Mouse (Mus musculus) liver, postnatal 0 days (tissue): ENCODE results near the gene Slc2a8. TPM values are rescaled to one million over a fixed set of nuclear protein-coding genes. Genes with fewer than 3 reads are reported as not detected.

Source experiments
- ATAC-seq: fragments of 200-750 bp; cut with Nextera tagmentation; 2 replicates; pipeline ENCODE4 v1.8.0; 2017; ENCODE audit warnings: mild to moderate bottlenecking, moderate library complexity
- DNase-seq: peaks from one replicate; pipeline ENCODE4 v3.0.0-alpha.2; 2016
- H3K27ac ChIP-seq: fragments of 300-500 bp; sonication (generic); 2 replicates; pipeline ENCODE4 v1.5.1; 2014; ENCODE audit warnings: antibody characterized with exemption, moderate library complexity, mild to moderate bottlenecking, low read depth
- H3K27me3 ChIP-seq: fragments of 300-500 bp; sonication (generic); 2 replicates; pipeline ENCODE4 v1.6.1; 2014; ENCODE audit warnings: low read length, control low read depth, mixed read lengths; ENCODE audit not compliant: insufficient read depth
- H3K36me3 ChIP-seq: fragments of 300-500 bp; sonication (generic); replicated peaks from 2 replicates; pipeline ENCODE4 v1.6.1; 2014; ENCODE audit warnings: mild to moderate bottlenecking, control low read depth, low read length, moderate library complexity, mixed read lengths; ENCODE audit not compliant: insufficient read depth
- H3K4me1 ChIP-seq: fragments of 300-500 bp; sonication (generic); 2 replicates; pipeline ENCODE4 v1.6.1; 2014; ENCODE audit warnings: antibody characterized with exemption, mild to moderate bottlenecking, control low read depth; ENCODE audit not compliant: insufficient read depth
- H3K4me2 ChIP-seq: fragments of 300-500 bp; sonication (generic); 2 replicates; pipeline ENCODE4 v1.6.1; 2014; ENCODE audit warnings: low read depth, mild to moderate bottlenecking, low read length, moderate library complexity, mixed read lengths
- H3K4me3 ChIP-seq: fragments of 300-500 bp; sonication (generic); 2 replicates; pipeline ENCODE4 v1.5.1; 2014; ENCODE audit warnings: low read depth, low read length
- H3K9ac ChIP-seq: fragments of 300-500 bp; sonication (generic); replicated peaks from 2 replicates; pipeline ENCODE4 v1.6.1; 2014; ENCODE audit warnings: mild to moderate bottlenecking, moderate library complexity
- H3K9me3 ChIP-seq: fragments of 300-500 bp; sonication (generic); 2 replicates; pipeline ENCODE4 v1.6.1; 2016; ENCODE audit warnings: mild to moderate bottlenecking, control low read depth, low read length, mixed read lengths
- CTCF ChIP-seq: sonication (generic); IDR thresholded peaks from 2 replicates; pipeline ENCODE4 v1.5.1; 2016; ENCODE audit warnings: antibody characterized with exemption, low read depth
- EP300 ChIP-seq: IDR thresholded peaks from 2 replicates; pipeline ENCODE4 v1.6.1; 2016; ENCODE audit warnings: antibody characterized with exemption, low read depth, mild to moderate bottlenecking
- WGBS: fragments of 180-500 bp; shearing (Covaris S2); extraction: QIAGEN DNeasy Blood & Tissue Kit; methylation state at CpG from one replicate; pipeline ENCODE4 v1.1.7; 2014; ENCODE audit not compliant: insufficient replicate concordance; 5-methylcytosine and 5-hydroxymethylcytosine counted together
- polyA plus RNA-seq: library from polyadenylated mRNA; unstranded; fragments of >200 nt; fragmentation: Nextera tagmentation; extraction: Ambion mirVana; gene quantifications from 2 replicates; pipeline ENCODE4 v1.2.1, GENCODE M21; 2015

Gene Slc2a8
- polyA plus RNA-seq, 1 experiment from 2014 or later, result 11.8 TPM

GRCm38 (mm10) chr2:32963981-32964380 lies 17.9 kb downstream of the Slc2a8 start:
- Histone ChIP-seq H3K36me3 (peaks cover 10% of the 10 kb centered on the region), H3K9me3 (no peaks in the 10 kb centered on the region), H3K9ac (peak overlapping the region; percentile 95), H3K27me3 (no peaks in the 10 kb centered on the region), H3K4me1 (peaks cover 54% of the 10 kb centered on the region), H3K27ac (peak overlapping the region; percentile 94), H3K4me3 (no peak overlapping the region), H3K4me2 (peak overlapping the region; percentile 97)
- WGBS, result 53% methylated on average over 1 of the region's 1 CpGs
- ATAC-seq (no peak), DNase-seq (no peak)
- no peak for TF ChIP-seq EP300
- no peak for TF ChIP-seq CTCF

- Histone ChIP-seq H3K4me2 (peak overlapping the region; percentile 97), H3K9me3 (no peaks in the 10 kb centered on the region), H3K36me3 (peaks cover 10% of the 10 kb centered on the region), H3K27me3 (no peaks in the 10 kb centered on the region), H3K9ac (peak overlapping the region; percentile 95), H3K27ac (peak overlapping the region; percentile 94), H3K4me3 (peak overlapping the region; percentile 66), H3K4me1 (peaks cover 54% of the 10 kb centered on the region)
- no peak for TF ChIP-seq CTCF
- TF ChIP-seq EP300, result no peak
- 42% methylated on average over 4 of the region's 4 CpGs for WGBS
- DNase-seq (no peak), ATAC-seq (no peak)
Observed at GRCm38 (mm10) chr2:32963544-32963943, 18.3 kb downstream of the Slc2a8 start.

- H3K9ac ChIP-seq, result peak overlapping the region; percentile 95
- 2% methylated on average over 9 of the region's 9 CpGs for WGBS
- TF ChIP-seq CTCF, result no peak
- TF ChIP-seq EP300, result no peak
- H3K9me3 ChIP-seq, result no peaks in the 10 kb centered on the region
- no peaks in the 10 kb centered on the region for H3K27me3 ChIP-seq
- H3K27ac ChIP-seq, result peak overlapping the region; percentile 94
- ATAC-seq (no peak), DNase-seq (no peak)
- peak overlapping the region; percentile 66 for H3K4me3 ChIP-seq
- peaks cover 10% of the 10 kb centered on the region for H3K36me3 ChIP-seq
- H3K4me1 ChIP-seq, result peaks cover 51% of the 10 kb centered on the region
- peak overlapping the region; percentile 97 for H3K4me2 ChIP-seq
Observed at GRCm38 (mm10) chr2:32962875-32963220, 19.0 kb downstream of the Slc2a8 start.

- TF ChIP-seq EP300, result no peak
- no peak for TF ChIP-seq CTCF
- peaks cover 11% of the 10 kb centered on the region for H3K36me3 ChIP-seq
- DNase-seq (peak; percentile 52), ATAC-seq (no peak; the same call in 1 of the 2 replicates)
- under 1% methylated on average over 33 of the region's 33 CpGs for WGBS
- H3K9ac ChIP-seq, result peak overlapping the region; percentile 95
- peak overlapping the region; percentile 97 for H3K4me2 ChIP-seq
- H3K4me3 ChIP-seq, result peak overlapping the region; percentile 66
- peaks cover 45% of the 10 kb centered on the region for H3K4me1 ChIP-seq
- H3K27ac ChIP-seq, result peak overlapping the region; percentile 94
- H3K9me3 ChIP-seq, result no peaks in the 10 kb centered on the region
- no peaks in the 10 kb centered on the region for H3K27me3 ChIP-seq
Observed at GRCm38 (mm10) chr2:32962062-32962874, 19.6 kb downstream of the Slc2a8 start.

- Histone ChIP-seq H3K4me3 (peak within 1 kb of the TSS; percentile 66), H3K27me3 (no peaks in the 10 kb centered on the region), H3K9ac (peak within 1 kb of the TSS; percentile 95), H3K36me3 (peaks cover 16% of the 10 kb centered on the region), H3K27ac (peak within 1 kb of the TSS; percentile 94), H3K4me1 (peaks cover 43% of the 10 kb centered on the region), H3K4me2 (peak within 1 kb of the TSS; percentile 97), H3K9me3 (no peaks in the 10 kb centered on the region)
- TF ChIP-seq CTCF (no peak), EP300 (peak; percentile 82)
- 3% methylated on average over 55 of the region's 55 CpGs for WGBS
- peak; percentile 95 for DNase-seq
- peak; percentile 84 for ATAC-seq
Observed at GRCm38 (mm10) chr2:32961192-32961995, 20.5 kb downstream of the Slc2a8 start, which contains the start of the genes Rpl12 and Lrsam1. Gene Rpl12 (plus strand): TSS chr2:32961559. Gene Lrsam1 (minus strand): TSS chr2:32961614.

GRCm38 (mm10) chr2:32960273-32960672 lies 21.6 kb downstream of the Slc2a8 start:
- H3K9me3 ChIP-seq, result no peaks in the 10 kb centered on the region
- DNase-seq (no peak), ATAC-seq (no peak)
- peaks cover 33% of the 10 kb centered on the region for H3K4me1 ChIP-seq
- H3K4me3 ChIP-seq, result no peak overlapping the region
- no peaks in the 10 kb centered on the region for H3K27me3 ChIP-seq
- TF ChIP-seq EP300, result no peak
- TF ChIP-seq CTCF, result no peak
- peaks cover 16% of the 10 kb centered on the region for H3K36me3 ChIP-seq
- WGBS, result 57% methylated on average over 4 of the region's 4 CpGs
- H3K27ac ChIP-seq, result peak overlapping the region; percentile 8; the same call in 1 of the 2 replicates
- H3K9ac ChIP-seq, result no peak overlapping the region; the same call in 1 of the 2 replicates
- H3K4me2 ChIP-seq, result peak overlapping the region; percentile 97; the same call in 1 of the 2 replicates
